Mouse (Mus musculus) kidney, adult 2 months (tissue): ENCODE data around the gene Gm13289.

Experiments used
- CTCF ChIP-seq: fragments of 200-500 bp; conservative IDR thresholded peaks from 2 replicates; pipeline ENCODE4 v1.5.1; 2011; ENCODE audit warnings: low read depth, mild to moderate bottlenecking, control low read depth, low read length, moderate library complexity, mixed read lengths; ENCODE audit not compliant: insufficient read depth, insufficient read length
- POLR2A ChIP-seq: fragments of 200-500 bp; IDR thresholded peaks from one replicate; pipeline ENCODE4 v1.6.1; 2011; ENCODE audit warnings: low read depth, low read length, control low read depth

- TF ChIP-seq CTCF, result peak; percentile 78
- TF ChIP-seq POLR2A, result no peak
Measured at GRCm38 (mm10) chr4:88727324-88727723, 49.4 kb upstream of the Gm13289 start.
